In the genomic region with DNA sequence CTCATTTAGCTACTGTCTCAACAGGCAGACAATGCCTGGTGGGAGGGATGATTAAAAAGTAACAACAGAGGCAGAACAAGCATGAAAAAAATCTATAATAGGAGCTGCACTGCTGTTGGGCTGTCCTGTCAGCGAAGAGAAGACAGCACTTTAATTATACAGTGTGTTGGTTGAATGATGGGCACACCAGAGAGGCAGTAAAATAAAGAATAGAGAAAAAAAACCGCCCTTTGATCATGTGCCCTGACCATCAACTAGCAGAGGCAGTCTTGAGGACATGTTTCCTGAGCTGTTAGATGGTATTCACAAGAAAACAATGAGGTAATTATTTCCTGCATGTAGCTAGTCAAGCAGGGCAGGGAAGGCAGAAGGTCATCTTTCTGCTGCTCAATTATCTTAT, we compare ENCODE assay signal across 18 mouse cellular contexts.
DNase-seq lines count a peak whose midpoint lies in the region; ATAC-seq and TF ChIP-seq lines count a peak whose summit lies in the region.
"Had no signal": no experiment of that assay in that cellular context is flagged by ENCODE, and none has a peak within 500 bp of the region (broad histone marks: within the 10 kb centered on the region; RNA-seq: fewer than 3 reads in every experiment).

No protein-coding gene starts in this region.

- H3K27ac ChIP-seq in lung, embryonic 14.5 days (ENCODE audit: low read depth), result no peak overlapping the region
- no peak overlapping the region for H3K27ac ChIP-seq in embryonic facial prominence, embryonic 14.5 days (replicated peaks; ENCODE audit: low read depth, low read length)
- H3K27ac ChIP-seq in hindbrain, embryonic 12.5 days, result 0 out of 2 replicates have a peak overlapping the region, but pooled peaks have one; percentile 17
- no peak overlapping the region for H3K27ac ChIP-seq in midbrain, embryonic 16.5 days (ENCODE audit: low read length)
- H3K27ac ChIP-seq: liver, embryonic 15.5 days; macrophage; neural tube, embryonic 13.5 days had no signal

- peak; percentile 5 for DNase-seq in lung, embryonic 14.5 days
- DNase-seq in lung, postnatal 36 days, result no peak
- peak; percentile 21 for DNase-seq in embryonic facial prominence, embryonic 14.5 days (ENCODE audit: low spot score)
- no peak for DNase-seq in kidney, postnatal 4 days
- no peak for DNase-seq in ovary, postnatal 36 days (ENCODE audit: low spot score)
- DNase-seq in cerebellum, adult 9-11 months, result no peak
- DNase-seq: cerebellum, postnatal 14 days; heart, postnatal 4 days; kidney, adult 8-10 months; thymus, postnatal 4 days had no signal

- ATAC-seq in lung, embryonic 14.5 days (ENCODE audit: insufficient read depth), result peak; percentile 35; the same call in 1 of the 2 replicates
- peak; percentile 57; the same call in 1 of the 2 replicates for ATAC-seq in embryonic facial prominence, embryonic 14.5 days (ENCODE audit: low read depth)
- ATAC-seq in hindbrain, embryonic 12.5 days (ENCODE audit: low FRiP score), result peak; percentile 88
- peak; percentile 70 for ATAC-seq in midbrain, embryonic 16.5 days
- ATAC-seq: activated CD4-positive, CD25-positive, alpha-beta regulatory T cell, adult 4 months had no signal

- H3K9ac ChIP-seq in lung, embryonic 14.5 days, result no peak overlapping the region
- no peak overlapping the region for H3K9ac ChIP-seq in embryonic facial prominence, embryonic 14.5 days (ENCODE audit: low read depth, low read length)
- H3K9ac ChIP-seq in hindbrain, embryonic 12.5 days, result no peak overlapping the region
- H3K9ac ChIP-seq in midbrain, embryonic 16.5 days (ENCODE audit: low read depth, low read length), result no peak overlapping the region
- H3K9ac ChIP-seq: liver, embryonic 15.5 days; neural tube, embryonic 13.5 days had no signal

- H3K27me3 ChIP-seq in lung, embryonic 14.5 days (ENCODE audit: insufficient read depth, low read length), result no peaks in the 10 kb centered on the region
- no peaks in the 10 kb centered on the region for H3K27me3 ChIP-seq in embryonic facial prominence, embryonic 14.5 days (replicated peaks; ENCODE audit: control insufficient read depth, insufficient read depth, low read length)
- H3K27me3 ChIP-seq in hindbrain, embryonic 12.5 days, result no peaks in the 10 kb centered on the region
- H3K27me3 ChIP-seq in midbrain, embryonic 16.5 days (ENCODE audit: control insufficient read depth, insufficient read depth, low read depth, low read length), result no peaks in the 10 kb centered on the region
- H3K27me3 ChIP-seq: liver, embryonic 15.5 days; neural tube, embryonic 13.5 days had no signal

- no peaks in the 10 kb centered on the region for H3K4me1 ChIP-seq in lung, embryonic 14.5 days (ENCODE audit: insufficient read depth)
- no peaks in the 10 kb centered on the region for H3K4me1 ChIP-seq in embryonic facial prominence, embryonic 14.5 days (ENCODE audit: control insufficient read depth, insufficient read depth, low read length)
- peaks cover 4% of the 10 kb centered on the region; the same call in 1 of the 2 replicates for H3K4me1 ChIP-seq in hindbrain, embryonic 12.5 days
- H3K4me1 ChIP-seq in midbrain, embryonic 16.5 days (ENCODE audit: control insufficient read depth, insufficient read depth, low read length), result peaks cover 5% of the 10 kb centered on the region
- H3K4me1 ChIP-seq: liver, embryonic 15.5 days had no signal

- no peaks in the 10 kb centered on the region for H3K36me3 ChIP-seq in lung, embryonic 14.5 days (ENCODE audit: insufficient read depth)
- H3K36me3 ChIP-seq in embryonic facial prominence, embryonic 14.5 days (ENCODE audit: control insufficient read depth, insufficient read depth, low read length), result no peaks in the 10 kb centered on the region
- no peaks in the 10 kb centered on the region for H3K36me3 ChIP-seq in hindbrain, embryonic 12.5 days
- H3K36me3 ChIP-seq in midbrain, embryonic 16.5 days (ENCODE audit: control insufficient read depth, insufficient read depth, low read length), result no peaks in the 10 kb centered on the region
- H3K36me3 ChIP-seq: liver, embryonic 15.5 days; neural tube, embryonic 13.5 days had no signal

- TF ChIP-seq CTCF in lung, embryonic 14.5 days (IDR thresholded peaks at IDR 0.05; ENCODE audit: low read depth), result no peak

- no peak overlapping the region for H3K4me3 ChIP-seq in lung, embryonic 14.5 days (ENCODE audit: low read depth, low read length)
- H3K4me3 ChIP-seq in embryonic facial prominence, embryonic 14.5 days (ENCODE audit: low read depth, low read length), result no peak overlapping the region
- no peak overlapping the region for H3K4me3 ChIP-seq in hindbrain, embryonic 12.5 days
- no peak overlapping the region for H3K4me3 ChIP-seq in midbrain, embryonic 16.5 days (ENCODE audit: low read depth, low read length)
- H3K4me3 ChIP-seq: erythroblast, embryonic 14.5 days; liver, embryonic 15.5 days; neural tube, embryonic 13.5 days had no signal

- H3K9me3 ChIP-seq in lung, embryonic 14.5 days (ENCODE audit: low read depth, low read length), result no peaks in the 10 kb centered on the region
- no peaks in the 10 kb centered on the region for H3K9me3 ChIP-seq in embryonic facial prominence, embryonic 14.5 days (ENCODE audit: control insufficient read depth, low read length)
- H3K9me3 ChIP-seq in hindbrain, embryonic 12.5 days (replicated peaks), result no peaks in the 10 kb centered on the region
- no peaks in the 10 kb centered on the region for H3K9me3 ChIP-seq in midbrain, embryonic 16.5 days (replicated peaks; ENCODE audit: control insufficient read depth, low read length, poor library complexity, severe bottlenecking)
- H3K9me3 ChIP-seq: liver, embryonic 15.5 days; neural tube, embryonic 13.5 days had no signal

- no peak overlapping the region for H3K4me2 ChIP-seq in lung, embryonic 14.5 days
- no peak overlapping the region for H3K4me2 ChIP-seq in embryonic facial prominence, embryonic 14.5 days (ENCODE audit: low read depth, low read length)
- H3K4me2 ChIP-seq in hindbrain, embryonic 12.5 days (replicated peaks), result no peak overlapping the region
- H3K4me2 ChIP-seq in midbrain, embryonic 16.5 days (ENCODE audit: low read length), result no peak overlapping the region
- H3K4me2 ChIP-seq: heart, embryonic 11.5 days; liver, embryonic 15.5 days; neural tube, embryonic 13.5 days had no signal

- 38% methylated on average over 2 of the region's 2 CpGs for WGBS in lung, embryonic 14.5 days
- 21% methylated on average over 2 of the region's 2 CpGs for WGBS in embryonic facial prominence, embryonic 14.5 days
- 7% methylated on average over 2 of the region's 2 CpGs for WGBS in hindbrain, embryonic 12.5 days
- WGBS in midbrain, embryonic 16.5 days, result 8% methylated on average over 2 of the region's 2 CpGs

Comparison
In these comparisons a context has a peak if more than half of its experiments do, and no peak if none do; other contexts are left out.
1. DNase-seq: peak in lung, embryonic 14.5 days (single experiment) and embryonic facial prominence, embryonic 14.5 days (single experiment); none in lung, postnatal 36 days (single experiment), kidney, postnatal 4 days (0 of 2), ovary, postnatal 36 days (single experiment) and cerebellum, adult 9-11 months (single experiment).
2. ATAC-seq: peak in every context shown above with its lines; median percentile 88 in hindbrain, embryonic 12.5 days; 70 in midbrain, embryonic 16.5 days; 57 in embryonic facial prominence, embryonic 14.5 days; 35 in lung, embryonic 14.5 days.